Mouse (Mus musculus): ENCODE measurements around the gene Tmem132b.

- TF ChIP-seq CTCF (IDR thresholded peaks at IDR 0.05; ENCODE audit: borderline replicate concordance, extremely low read depth, insufficient read depth, insufficient read length) (no peak), POLR2A (IDR thresholded peaks at IDR 0.05; ENCODE audit: borderline replicate concordance, extremely low read depth, insufficient read depth, insufficient read length, poor library complexity, severe bottlenecking) (no peak)
Observed at GRCm38 (mm10) chr5:125829342-125829741, 297.8 kb downstream of the Tmem132b start.
